Mouse (Mus musculus) bone marrow macrophage, adult 2 months (primary cell): ENCODE results near the gene Pak6.

Experiments used
- CTCF ChIP-seq: IDR thresholded peaks from 2 replicates; pipeline ENCODE4 v1.5.1; 2012; ENCODE audit warnings: low read depth, mild to moderate bottlenecking, low read length, moderate library complexity
- POLR2A ChIP-seq: IDR thresholded peaks from 2 replicates; pipeline ENCODE4 v1.6.1; 2012; ENCODE audit warnings: mild to moderate bottlenecking, low read depth, low read length, borderline replicate concordance

DNA sequence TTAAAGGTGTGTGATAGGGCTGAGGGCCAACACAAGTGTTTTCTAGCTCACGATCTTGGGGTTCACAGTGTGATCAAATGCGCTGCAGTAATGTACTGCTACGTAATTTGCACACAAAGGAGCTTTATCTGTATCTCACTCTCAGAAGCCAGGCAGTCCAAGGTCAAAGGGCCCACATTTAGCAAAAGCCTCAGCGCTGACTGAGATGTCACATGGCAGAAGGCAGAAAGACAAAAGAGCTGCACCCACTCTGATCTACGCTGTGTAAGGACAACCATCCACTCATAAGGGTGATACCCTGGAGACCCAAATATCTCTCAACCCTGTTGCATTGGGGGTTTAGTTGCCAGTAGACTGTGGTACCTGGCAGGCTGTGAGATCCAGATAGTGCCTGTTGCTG is 4.1 kb downstream of the Pak6 start:
- TF ChIP-seq CTCF = no peak
- TF ChIP-seq POLR2A = no peak
